Mouse (Mus musculus): Measurements from ENCODE around the gene Mcam. TPM values are rescaled to one million over a fixed set of nuclear protein-coding genes. Genes with fewer than 3 reads are reported as not detected.

The Mcam gene
- polyA plus RNA-seq, 1 experiment from 2014 or later = 113 TPM

- peak; percentile 92 for DNase-seq (ENCODE audit: low spot score)
- WGBS = 24% methylated on average over 18 of the region's 18 CpGs
These were observed 8.5 kb upstream of the Mcam start for GRCm38 (mm10) chr9:44125546-44126428.

GRCm38 (mm10) chr9:44126746-44127145, 7.5 kb upstream of the Mcam start:
- Histone ChIP-seq H3K9ac (replicated peaks; ENCODE audit: low read depth) (no peak overlapping the region), H3K36me3 (ENCODE audit: insufficient read depth, low read length) (no peaks in the 10 kb centered on the region), H3K27me3 (replicated peaks; ENCODE audit: insufficient read depth, low read length) (no peaks in the 10 kb centered on the region), H3K4me1 (ENCODE audit: insufficient read depth, low read depth, low read length) (peaks cover 12% of the 10 kb centered on the region; the same call in 1 of the 2 replicates), H3K4me2 (replicated peaks; ENCODE audit: low read depth, low read length) (0 out of 2 replicates have a peak overlapping the region, but pooled peaks have one; percentile 11), H3K27ac (ENCODE audit: low read length) (peak overlapping the region; percentile 52), H3K9me3 (ENCODE audit: low read length) (no peaks in the 10 kb centered on the region), H3K4me3 (ENCODE audit: low read depth, low read length) (no peak overlapping the region)
- no peak for ATAC-seq
- no peak for TF ChIP-seq CTCF (IDR thresholded peaks at IDR 0.05)
- no peak for TF ChIP-seq EP300 (IDR thresholded peaks at IDR 0.05)
- DNase-seq (ENCODE audit: low spot score) = no peak
- 68% methylated on average over 3 of the region's 3 CpGs for WGBS

More at GRCm38 (mm10) chr9:44125546-44126428, 8.5 kb upstream of the Mcam start:
- Histone ChIP-seq H3K4me2 (replicated peaks; ENCODE audit: low read depth, low read length) (0 out of 2 replicates have a peak overlapping the region, but pooled peaks have one; percentile 11), H3K9me3 (ENCODE audit: low read length) (no peaks in the 10 kb centered on the region), H3K4me1 (ENCODE audit: insufficient read depth, low read depth, low read length) (peaks cover 12% of the 10 kb centered on the region; the same call in 1 of the 2 replicates), H3K4me3 (ENCODE audit: low read depth, low read length) (no peak overlapping the region), H3K9ac (replicated peaks; ENCODE audit: low read depth) (no peak overlapping the region), H3K27me3 (replicated peaks; ENCODE audit: insufficient read depth, low read length) (no peaks in the 10 kb centered on the region), H3K27ac (ENCODE audit: low read length) (peak overlapping the region; percentile 52), H3K36me3 (ENCODE audit: insufficient read depth, low read length) (no peaks in the 10 kb centered on the region)
- ATAC-seq = peak; percentile 13; the same call in 1 of the 2 replicates
- TF ChIP-seq EP300 (IDR thresholded peaks at IDR 0.05) (no peak), CTCF (IDR thresholded peaks at IDR 0.05) (peak; percentile 93)

- peak; percentile 17; the same call in 1 of the 2 replicates for TF ChIP-seq EP300 (IDR thresholded peaks at IDR 0.05)
- TF ChIP-seq CTCF (IDR thresholded peaks at IDR 0.05) = no peak
- WGBS = 24% methylated on average over 3 of the region's 3 CpGs
- Histone ChIP-seq H3K4me2 (replicated peaks; ENCODE audit: low read depth, low read length) (no peak overlapping the region), H3K36me3 (ENCODE audit: insufficient read depth, low read length) (no peaks in the 10 kb centered on the region), H3K27ac (ENCODE audit: low read length) (peak overlapping the region; percentile 62), H3K27me3 (replicated peaks; ENCODE audit: insufficient read depth, low read length) (no peaks in the 10 kb centered on the region), H3K9me3 (ENCODE audit: low read length) (no peaks in the 10 kb centered on the region), H3K9ac (replicated peaks; ENCODE audit: low read depth) (no peak overlapping the region), H3K4me1 (ENCODE audit: insufficient read depth, low read depth, low read length) (peaks cover 12% of the 10 kb centered on the region; the same call in 1 of the 2 replicates), H3K4me3 (ENCODE audit: low read depth, low read length) (no peak overlapping the region)
- no peak for ATAC-seq
- DNase-seq (ENCODE audit: low spot score) = peak; percentile 48
These were observed 6.9 kb upstream of the Mcam start for GRCm38 (mm10) chr9:44127351-44127801.

GRCm38 (mm10) chr9:44129633-44130032, 4.6 kb upstream of the Mcam start:
- Histone ChIP-seq H3K9ac (replicated peaks; ENCODE audit: low read depth) (peak overlapping the region; percentile 37; the same call in 1 of the 2 replicates), H3K9me3 (ENCODE audit: low read length) (no peaks in the 10 kb centered on the region), H3K27me3 (replicated peaks; ENCODE audit: insufficient read depth, low read length) (0 out of 2 replicates have a peak, but pooled peaks cover 4% of the 10 kb centered on the region), H3K4me1 (ENCODE audit: insufficient read depth, low read depth, low read length) (peaks cover 16% of the 10 kb centered on the region; the same call in 1 of the 2 replicates), H3K4me2 (replicated peaks; ENCODE audit: low read depth, low read length) (peak overlapping the region; percentile 56), H3K27ac (ENCODE audit: low read length) (peak overlapping the region; percentile 90), H3K36me3 (ENCODE audit: insufficient read depth, low read length) (no peaks in the 10 kb centered on the region), H3K4me3 (ENCODE audit: low read depth, low read length) (peak overlapping the region; percentile 33)
- peak; percentile 63 for TF ChIP-seq EP300 (IDR thresholded peaks at IDR 0.05)
- TF ChIP-seq CTCF (IDR thresholded peaks at IDR 0.05) = no peak
- 4% methylated on average over 9 of the region's 9 CpGs for WGBS
- ATAC-seq (peak; percentile 54), DNase-seq (ENCODE audit: low spot score) (peak; percentile 67)

- WGBS = under 1% methylated on average over 27 of the region's 27 CpGs
- peaks cover 16% of the 10 kb centered on the region; the same call in 1 of the 2 replicates for H3K4me1 ChIP-seq (ENCODE audit: insufficient read depth, low read depth, low read length)
- TF ChIP-seq EP300 (IDR thresholded peaks at IDR 0.05) (no peak; the same call in none of the 2 replicates), CTCF (IDR thresholded peaks at IDR 0.05) (no peak; the same call in 1 of the 2 replicates)
These were observed 4.2 kb upstream of the Mcam start for GRCm38 (mm10) chr9:44130034-44130433.

More at GRCm38 (mm10) chr9:44130034-44130433, 4.2 kb upstream of the Mcam start:
- Histone ChIP-seq H3K9me3 (ENCODE audit: low read length) (no peaks in the 10 kb centered on the region), H3K4me2 (replicated peaks; ENCODE audit: low read depth, low read length) (peak overlapping the region; percentile 56), H3K36me3 (ENCODE audit: insufficient read depth, low read length) (no peaks in the 10 kb centered on the region), H3K9ac (replicated peaks; ENCODE audit: low read depth) (peak overlapping the region; percentile 37; the same call in 1 of the 2 replicates), H3K27ac (ENCODE audit: low read length) (peak overlapping the region; percentile 90), H3K27me3 (replicated peaks; ENCODE audit: insufficient read depth, low read length) (0 out of 2 replicates have a peak, but pooled peaks cover 4% of the 10 kb centered on the region), H3K4me3 (ENCODE audit: low read depth, low read length) (peak overlapping the region; percentile 33)
- peak; percentile 91 for DNase-seq (ENCODE audit: low spot score)
- ATAC-seq = peak; percentile 75

Measured in lung, postnatal 0 days (tissue).